Mouse (Mus musculus) hindbrain, embryonic 13.5 days (tissue): ENCODE measurements around the gene Lingo3. TPM values are rescaled to one million over a fixed set of nuclear protein-coding genes. Genes with fewer than 3 reads are reported as not detected.

ENCODE experiments used
- ATAC-seq: fragments of 200-750 bp; cut with Nextera tagmentation; 2 replicates; pipeline ENCODE4 v1.8.0; 2017; ENCODE audit warnings: moderate TSS enrichment; ENCODE audit not compliant: low FRiP score
- H3K27ac ChIP-seq: fragments of 300-500 bp; sonication (generic); 2 replicates; pipeline ENCODE4 v1.5.1; 2015; ENCODE audit warnings: inconsistent platforms, mild to moderate bottlenecking, moderate library complexity
- H3K27me3 ChIP-seq: fragments of 300-500 bp; sonication (generic); 2 replicates; pipeline ENCODE4 v1.6.1; 2015; ENCODE audit warnings: mild to moderate bottlenecking, inconsistent platforms
- H3K36me3 ChIP-seq: fragments of 300-500 bp; sonication (generic); 2 replicates; pipeline ENCODE4 v1.6.1; 2015; ENCODE audit warnings: mild to moderate bottlenecking, inconsistent platforms
- H3K4me1 ChIP-seq: fragments of 300-500 bp; sonication (generic); replicated peaks from 2 replicates; pipeline ENCODE4 v1.6.1; 2015; ENCODE audit warnings: inconsistent platforms
- H3K4me2 ChIP-seq: fragments of 300-500 bp; sonication (generic); 2 replicates; pipeline ENCODE4 v1.6.1; 2015; ENCODE audit warnings: inconsistent platforms, mild to moderate bottlenecking, moderate library complexity
- H3K4me3 ChIP-seq: fragments of 300-500 bp; sonication (generic); 2 replicates; pipeline ENCODE4 v1.5.1; 2015; ENCODE audit warnings: mild to moderate bottlenecking, inconsistent platforms
- H3K9ac ChIP-seq: fragments of 300-500 bp; sonication (generic); 2 replicates; pipeline ENCODE4 v1.6.1; 2015; ENCODE audit warnings: mild to moderate bottlenecking, inconsistent platforms
- H3K9me3 ChIP-seq: fragments of 300-500 bp; sonication (generic); 2 replicates; pipeline ENCODE4 v1.6.1; 2016; ENCODE audit warnings: inconsistent platforms
- WGBS: fragments of 180-500 bp; shearing (Covaris S2); methylation state at CpG from one replicate; pipeline ENCODE4 v1.1.7; 2015; 5-methylcytosine and 5-hydroxymethylcytosine counted together
- microRNA counts: library from miRNA; unstranded; fragments of <30 nt; microRNA quantifications from one replicate; lab custom pipeline; 2016
- microRNA-seq: library from miRNA; unstranded; fragments of <30 nt; microRNA quantifications from one replicate; pipeline ENCODE4, GENCODE M21; 2016
- polyA plus RNA-seq: library from polyadenylated mRNA; unstranded; fragments of >200 nt; fragmentation: Nextera tagmentation; extraction: Ambion mirVana; gene quantifications from 2 replicates; pipeline ENCODE4 v1.2.1, GENCODE M21; 2015

Lingo3 gene
- polyA plus RNA-seq, 1 experiment from 2014 or later: 3.4 TPM

DNA sequence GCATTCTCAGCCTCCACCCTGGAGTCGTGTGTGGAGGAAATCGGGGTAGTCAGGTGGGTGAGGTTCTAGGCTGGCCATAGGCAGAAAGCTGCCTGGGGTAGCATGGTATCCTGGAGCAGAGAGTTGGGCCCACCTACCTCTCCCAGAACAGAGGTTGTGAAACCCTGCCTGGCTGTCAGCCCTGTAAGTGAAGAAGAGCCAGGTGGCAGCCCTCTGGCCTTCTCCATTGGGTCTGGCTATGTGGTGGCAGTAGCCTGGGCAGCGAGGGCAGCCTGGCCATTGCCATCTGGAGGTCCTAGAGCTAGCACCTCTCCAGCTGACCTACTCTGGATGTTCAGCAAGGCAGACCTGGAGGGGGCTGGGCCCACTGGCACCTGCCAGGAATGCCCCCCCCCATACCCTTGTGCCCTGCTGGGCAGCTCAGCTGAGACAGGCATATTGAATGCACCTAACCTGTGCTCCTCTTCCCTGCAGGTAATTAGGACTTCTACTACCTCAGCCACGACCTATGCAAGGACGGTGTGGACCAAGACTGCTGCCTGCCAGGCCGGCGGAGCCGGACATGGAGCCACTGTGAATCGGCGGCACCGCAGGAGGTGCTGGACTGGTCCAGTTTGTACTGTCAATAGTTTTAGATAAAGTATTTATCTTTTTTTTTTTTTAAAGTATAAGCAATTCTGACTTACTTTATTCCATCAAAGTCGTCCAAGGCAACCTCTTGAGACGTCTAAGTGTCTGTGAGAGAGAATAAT, 50.6 kb downstream of the Lingo3 start:
- no peak overlapping the region for H3K4me3 ChIP-seq
- no peaks in the 10 kb centered on the region for H3K9me3 ChIP-seq
- no peaks in the 10 kb centered on the region for H3K27me3 ChIP-seq
- H3K4me1 ChIP-seq: peaks cover 26% of the 10 kb centered on the region
- ATAC-seq: no peak
- 92% methylated on average over 13 of the region's 13 CpGs for WGBS
- H3K4me2 ChIP-seq: no peak overlapping the region
- H3K36me3 ChIP-seq: peaks cover 83% of the 10 kb centered on the region
- H3K9ac ChIP-seq: no peak overlapping the region
- no peak overlapping the region; the same call in 1 of the 2 replicates for H3K27ac ChIP-seq

DNA sequence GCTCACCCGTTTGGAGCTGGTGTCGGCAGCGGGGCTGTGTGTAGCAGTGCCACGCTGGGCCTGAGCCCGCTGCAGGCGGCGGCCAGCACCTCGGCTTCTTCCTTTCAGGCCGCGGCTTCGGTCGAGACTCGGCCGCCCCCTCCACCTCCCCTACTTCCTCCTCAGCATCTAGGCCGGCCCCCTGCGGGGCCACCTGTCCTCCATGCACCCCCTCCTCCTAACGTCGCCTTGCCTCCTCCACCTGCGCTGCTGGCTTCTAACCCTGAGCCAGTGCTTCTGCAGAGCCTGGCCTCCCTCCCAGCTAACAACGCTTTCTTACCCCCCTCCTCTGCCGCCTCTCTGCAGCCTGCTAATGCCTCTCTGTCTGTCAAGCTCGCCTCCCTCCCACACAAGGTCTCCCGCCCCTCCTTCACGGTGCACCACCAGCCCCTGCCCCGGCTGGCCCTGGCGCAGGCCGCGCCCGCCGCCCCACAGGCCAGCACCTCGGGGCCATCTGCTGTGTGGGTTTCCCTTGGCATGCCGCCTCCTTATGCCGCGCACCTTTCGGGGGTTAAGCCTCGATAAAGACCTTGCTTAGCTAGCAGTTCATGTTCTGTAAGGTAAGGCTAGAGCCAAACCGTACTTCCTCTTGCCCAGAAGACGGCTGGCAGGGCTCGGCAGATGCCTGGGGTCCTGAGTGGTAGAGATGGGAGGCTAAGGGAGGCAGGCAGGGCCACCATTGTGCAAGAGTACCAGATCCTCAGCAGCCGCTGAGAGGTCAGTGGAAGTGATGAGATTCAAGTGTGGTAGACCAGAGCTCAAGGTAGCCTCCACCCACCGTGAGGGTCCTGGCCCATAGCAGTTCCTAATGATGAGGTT, 51.4 kb downstream of the Lingo3 start:
- H3K4me3 ChIP-seq: no peak overlapping the region
- H3K36me3 ChIP-seq: peaks cover 91% of the 10 kb centered on the region
- WGBS: 70% methylated on average over 41 of the region's 41 CpGs
- no peak for ATAC-seq
- H3K9ac ChIP-seq: no peak overlapping the region
- no peak overlapping the region for H3K4me2 ChIP-seq
- H3K9me3 ChIP-seq: no peaks in the 10 kb centered on the region
- peaks cover 25% of the 10 kb centered on the region for H3K4me1 ChIP-seq
- no peak overlapping the region; the same call in 1 of the 2 replicates for H3K27ac ChIP-seq
- H3K27me3 ChIP-seq: no peaks in the 10 kb centered on the region

DNA sequence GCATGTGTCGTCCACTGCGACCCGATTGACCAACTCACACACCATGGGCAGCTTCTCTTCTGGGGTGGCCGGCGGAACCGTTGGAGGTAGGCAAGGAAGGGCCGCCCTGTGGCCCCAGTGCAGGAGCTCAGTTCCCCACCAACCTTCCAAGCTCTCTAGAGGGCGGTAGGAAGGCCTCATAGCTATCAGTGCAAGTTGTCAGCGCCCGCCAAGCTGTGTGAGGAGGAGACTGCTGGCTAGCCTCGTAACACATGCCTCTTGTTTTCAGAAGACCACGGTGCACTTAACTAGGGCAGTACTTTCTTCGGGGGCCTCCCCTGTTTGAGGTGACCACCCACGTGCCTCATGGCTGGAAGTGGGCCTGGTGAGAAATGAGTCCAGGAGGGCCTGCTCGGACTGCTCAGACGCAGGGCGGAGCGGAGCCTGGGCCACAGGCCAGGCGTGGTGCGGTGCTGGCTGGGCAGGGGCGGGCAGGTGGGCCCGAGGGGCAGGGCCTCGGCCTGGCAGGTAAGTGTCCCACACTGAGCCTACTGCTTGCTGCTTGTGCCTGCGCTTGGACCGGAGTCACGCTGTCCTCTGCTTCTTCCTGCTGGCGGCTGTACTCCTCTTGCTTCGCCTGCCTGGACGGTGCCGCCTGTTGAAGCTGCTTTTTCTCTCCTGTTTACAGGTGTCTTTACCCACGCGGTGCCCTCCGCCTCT, 52.2 kb downstream of the Lingo3 start:
- no peak overlapping the region for H3K4me2 ChIP-seq
- no peak for ATAC-seq
- H3K27me3 ChIP-seq: no peaks in the 10 kb centered on the region
- no peaks in the 10 kb centered on the region for H3K9me3 ChIP-seq
- H3K4me1 ChIP-seq: peaks cover 17% of the 10 kb centered on the region
- H3K27ac ChIP-seq: no peak overlapping the region
- H3K4me3 ChIP-seq: no peak overlapping the region
- H3K9ac ChIP-seq: no peak overlapping the region
- peaks cover 98% of the 10 kb centered on the region for H3K36me3 ChIP-seq
- WGBS: 88% methylated on average over 33 of the region's 33 CpGs

DNA sequence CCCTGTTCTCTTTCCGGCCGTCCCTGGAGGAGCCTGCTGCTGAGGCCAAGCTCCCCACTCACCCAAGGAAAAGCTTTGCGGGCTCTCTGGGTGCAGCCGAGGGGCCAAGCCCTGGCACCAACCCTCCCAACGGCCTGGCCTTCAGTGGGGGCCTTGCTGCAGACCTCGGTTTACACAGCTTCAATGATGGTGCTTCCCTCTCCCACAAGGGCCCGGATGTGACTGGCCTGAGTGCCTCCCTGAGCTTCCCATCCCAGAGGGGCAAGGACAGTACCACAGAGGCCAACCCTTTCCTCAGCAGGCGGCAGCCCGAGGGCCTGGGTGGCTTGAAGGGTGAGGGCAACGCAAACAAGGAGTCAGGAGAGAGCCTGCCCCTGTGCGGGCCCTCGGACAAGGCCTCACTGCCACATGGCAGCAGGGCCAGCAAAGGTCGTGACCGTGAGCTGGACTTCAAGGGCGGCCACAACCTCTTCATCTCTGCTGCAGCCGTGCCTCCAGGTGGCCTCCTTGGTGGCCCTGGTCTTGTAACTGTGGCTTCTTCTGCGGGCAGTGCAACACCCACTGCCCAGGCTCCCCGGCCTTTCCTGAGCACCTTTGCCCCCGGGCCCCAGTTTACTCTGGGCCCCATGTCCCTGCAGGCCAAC, 53.0 kb downstream of the Lingo3 start:
- peaks cover 98% of the 10 kb centered on the region for H3K36me3 ChIP-seq
- H3K4me1 ChIP-seq: peaks cover 10% of the 10 kb centered on the region
- H3K4me3 ChIP-seq: no peak overlapping the region
- ATAC-seq: no peak
- no peaks in the 10 kb centered on the region for H3K9me3 ChIP-seq
- H3K27me3 ChIP-seq: no peaks in the 10 kb centered on the region
- 87% methylated on average over 19 of the region's 19 CpGs for WGBS
- no peak overlapping the region for H3K9ac ChIP-seq
- H3K27ac ChIP-seq: no peak overlapping the region
- no peak overlapping the region for H3K4me2 ChIP-seq

DNA sequence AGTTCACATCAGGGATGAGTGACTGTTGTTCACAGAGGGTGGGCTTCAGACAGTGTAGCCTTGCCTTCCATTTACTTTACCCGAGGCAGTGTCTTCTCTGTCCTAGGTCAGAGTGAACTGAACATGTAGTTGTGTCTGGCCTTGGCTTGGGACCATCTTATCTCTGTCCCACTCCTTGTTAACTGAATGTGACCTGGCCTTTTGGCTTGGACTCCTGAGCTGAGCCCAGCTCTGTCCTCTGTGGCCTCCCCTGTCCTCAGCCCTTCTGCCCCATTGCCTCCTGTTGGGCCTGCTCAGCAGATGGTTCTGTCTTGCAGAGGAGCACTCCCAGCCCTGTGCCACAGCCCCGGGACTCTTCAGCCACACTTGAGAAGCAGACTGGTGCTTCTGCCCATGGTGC, 56.3 kb downstream of the Lingo3 start:
- H3K9ac ChIP-seq: no peak overlapping the region
- peaks cover 98% of the 10 kb centered on the region for H3K36me3 ChIP-seq
- H3K27ac ChIP-seq: no peak overlapping the region
- WGBS: 91% methylated on average over 2 of the region's 2 CpGs
- no peaks in the 10 kb centered on the region for H3K27me3 ChIP-seq
- no peak overlapping the region for H3K4me3 ChIP-seq
- no peak overlapping the region for H3K4me2 ChIP-seq
- no peak for ATAC-seq
- H3K4me1 ChIP-seq: no peaks in the 10 kb centered on the region
- no peaks in the 10 kb centered on the region for H3K9me3 ChIP-seq

DNA sequence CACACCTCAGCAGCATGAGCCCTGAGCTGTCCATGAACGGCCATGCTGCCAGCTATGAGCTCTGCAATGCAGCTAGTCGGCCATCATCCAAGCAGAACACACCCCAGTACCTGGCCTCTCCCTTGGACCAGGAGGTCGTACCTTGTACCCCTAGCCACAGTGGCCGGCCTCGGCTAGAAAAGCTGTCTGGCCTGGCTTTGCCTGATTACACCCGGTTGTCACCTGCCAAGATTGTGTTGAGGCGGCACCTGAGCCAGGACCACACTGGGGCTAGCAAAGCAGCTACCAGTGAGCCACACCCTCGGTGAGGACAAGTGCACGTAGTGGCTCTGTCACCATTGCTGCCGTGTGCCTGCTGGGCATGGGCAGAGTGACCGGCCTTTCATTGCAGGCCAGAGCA, 57.9 kb downstream of the Lingo3 start:
- peaks cover 98% of the 10 kb centered on the region for H3K36me3 ChIP-seq
- H3K27ac ChIP-seq: no peak overlapping the region
- H3K4me1 ChIP-seq: no peaks in the 10 kb centered on the region
- H3K9me3 ChIP-seq: no peaks in the 10 kb centered on the region
- 96% methylated on average over 11 of the region's 11 CpGs for WGBS
- H3K4me2 ChIP-seq: no peak overlapping the region
- H3K4me3 ChIP-seq: no peak overlapping the region
- ATAC-seq: no peak
- no peak overlapping the region for H3K9ac ChIP-seq
- H3K27me3 ChIP-seq: no peaks in the 10 kb centered on the region

DNA sequence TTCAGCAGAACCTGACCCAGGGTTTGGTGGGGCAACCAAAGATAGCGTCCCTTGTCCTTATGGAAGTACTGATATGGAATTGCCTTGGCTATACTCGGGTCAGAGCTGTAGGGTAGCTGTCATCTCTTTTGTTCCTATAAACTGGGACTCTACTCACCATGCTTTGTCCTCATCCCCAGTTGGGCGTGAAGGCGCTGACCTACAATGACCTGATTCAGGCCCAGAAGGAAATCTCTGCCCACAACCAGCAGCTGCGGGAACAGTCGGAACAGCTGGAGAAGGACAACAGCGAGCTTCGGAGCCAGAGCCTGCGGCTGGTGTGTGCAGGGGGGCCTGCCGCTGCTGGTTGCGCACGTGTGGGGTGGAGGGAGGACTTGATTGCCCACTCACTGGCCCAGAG, 59.0 kb downstream of the Lingo3 start:
- Histone ChIP-seq H3K4me2 (no peak overlapping the region), H3K27ac (no peak overlapping the region), H3K4me3 (no peak overlapping the region), H3K4me1 (no peaks in the 10 kb centered on the region), H3K36me3 (peaks cover 98% of the 10 kb centered on the region), H3K9me3 (no peaks in the 10 kb centered on the region), H3K9ac (no peak overlapping the region), H3K27me3 (no peaks in the 10 kb centered on the region)
- 56% methylated on average over 12 of the region's 12 CpGs for WGBS
- ATAC-seq: no peak

DNA sequence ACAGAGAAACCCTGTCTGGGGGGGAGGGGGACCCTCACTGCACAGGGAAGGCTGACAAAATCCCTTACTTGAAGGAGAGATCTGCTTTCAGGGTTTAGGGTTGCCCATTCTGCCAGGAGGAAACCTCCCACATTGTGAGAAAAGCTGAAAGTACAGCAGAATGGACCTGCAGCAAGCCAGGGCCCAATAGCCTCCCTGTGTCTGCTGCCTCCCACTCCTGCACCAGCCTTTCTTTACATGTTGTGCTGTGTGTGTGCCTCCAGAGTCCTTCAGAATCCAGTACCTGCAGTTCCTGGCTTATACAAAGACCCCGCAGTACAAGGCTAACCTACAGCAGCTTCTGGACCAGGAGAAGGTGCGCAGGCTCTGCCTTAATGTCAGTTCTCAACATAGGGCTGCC, 59.5 kb downstream of the Lingo3 start:
- Histone ChIP-seq H3K4me2 (no peak overlapping the region), H3K27ac (no peak overlapping the region), H3K4me3 (no peak overlapping the region), H3K9me3 (no peaks in the 10 kb centered on the region), H3K27me3 (no peaks in the 10 kb centered on the region), H3K4me1 (no peaks in the 10 kb centered on the region), H3K9ac (no peak overlapping the region), H3K36me3 (peaks cover 100% of the 10 kb centered on the region)
- ATAC-seq: no peak
- WGBS: 100% methylated on average over 2 of the region's 2 CpGs

MicroRNAs within 50 kb of the gene (microRNA counts, 519-probe panel; counts per million panel counts)
- microRNA mmu-miR-1982 (lab: Ali Mortazavi, UCI): 51.3 counts per million

Small RNAs within 50 kb of the gene (microRNA-seq; reads per million reads assigned to microRNA genes)
- gene Mir1982: 3.0 reads per million, percentile 7 among the genes with 10 or more reads in this experiment

Other genes with a start within 250 kb of the Lingo3 start
- 65.1 and 67.5 TPM in 2 replicates for gene Scamp4, start 241.2 kb downstream of the Lingo3 start, polyA plus RNA-seq
- gene Adat3, start 241.2 kb downstream of the Lingo3 start, polyA plus RNA-seq: 4.4 and 6.4 TPM in 2 replicates
- 3.1 and 3.3 TPM in 2 replicates for gene Gm49322, start 238.0 kb downstream of the Lingo3 start, polyA plus RNA-seq
- gene Csnk1g2, start 221.2 kb downstream of the Lingo3 start, polyA plus RNA-seq: 98.5 and 102 TPM in 2 replicates
- 75.7 and 77.8 TPM in 2 replicates for gene Btbd2, start 187.0 kb downstream of the Lingo3 start, polyA plus RNA-seq
- 55.4 and 56.2 TPM in 2 replicates for gene Mknk2, start 165.9 kb downstream of the Lingo3 start, polyA plus RNA-seq
- gene Mob3a, start 142.1 kb downstream of the Lingo3 start, polyA plus RNA-seq: 51.8 and 56.8 TPM in 2 replicates
- 36.4 and 42.8 TPM in 2 replicates for gene Izumo4, start 141.9 kb downstream of the Lingo3 start, polyA plus RNA-seq
- 100 and 101 TPM in 2 replicates for gene Ap3d1, start 101.8 kb downstream of the Lingo3 start, polyA plus RNA-seq
- gene Dot1l, start 88.8 kb downstream of the Lingo3 start, polyA plus RNA-seq: 18.9 and 19.4 TPM in 2 replicates
- 55.9 and 61.6 TPM in 2 replicates for gene Sf3a2, start 45.8 kb downstream of the Lingo3 start, polyA plus RNA-seq
- 128 and 132 TPM in 2 replicates for gene Plekhj1, start 45.4 kb downstream of the Lingo3 start, polyA plus RNA-seq
- 0.22 TPM in 1 of 2 replicates, not detected in the other for gene Amh, start 38.8 kb downstream of the Lingo3 start, polyA plus RNA-seq
- gene Jsrp1, start 30.5 kb downstream of the Lingo3 start, polyA plus RNA-seq: 0.56 and 0.95 TPM in 2 replicates
- 1,227 and 1,240 TPM in 2 replicates for gene Oaz1, start 17.4 kb downstream of the Lingo3 start, polyA plus RNA-seq
- 210 and 237 TPM in 2 replicates for gene Lsm7, start 11.2 kb upstream of the Lingo3 start, polyA plus RNA-seq
- gene Sppl2b, start 11.2 kb upstream of the Lingo3 start, polyA plus RNA-seq: 63.6 and 68.8 TPM in 2 replicates
- gene Tmprss9, start 27.8 kb upstream of the Lingo3 start, polyA plus RNA-seq: 0.13 and 0.17 TPM in 2 replicates
- 333 and 336 TPM in 2 replicates for gene Timm13, start 56.9 kb upstream of the Lingo3 start, polyA plus RNA-seq
- gene Lmnb2, start 74.2 kb upstream of the Lingo3 start, polyA plus RNA-seq: 41.5 and 43.9 TPM in 2 replicates
- gene Gadd45b, start 86.0 kb upstream of the Lingo3 start, polyA plus RNA-seq: 8.0 and 8.1 TPM in 2 replicates
- 13.4 and 13.5 TPM in 2 replicates for gene Gng7, start 170.9 kb upstream of the Lingo3 start, polyA plus RNA-seq
- gene Diras1, start 181.6 kb upstream of the Lingo3 start, polyA plus RNA-seq: 37.5 and 40.2 TPM in 2 replicates
- 42.3 and 44.0 TPM in 2 replicates for gene Slc39a3, start 193.4 kb upstream of the Lingo3 start, polyA plus RNA-seq
- gene Sgta, start 216.1 kb upstream of the Lingo3 start, polyA plus RNA-seq: 292 and 304 TPM in 2 replicates
- 45.0 and 46.9 TPM in 2 replicates for gene Thop1, start 226.0 kb upstream of the Lingo3 start, polyA plus RNA-seq